In the genomic region with DNA sequence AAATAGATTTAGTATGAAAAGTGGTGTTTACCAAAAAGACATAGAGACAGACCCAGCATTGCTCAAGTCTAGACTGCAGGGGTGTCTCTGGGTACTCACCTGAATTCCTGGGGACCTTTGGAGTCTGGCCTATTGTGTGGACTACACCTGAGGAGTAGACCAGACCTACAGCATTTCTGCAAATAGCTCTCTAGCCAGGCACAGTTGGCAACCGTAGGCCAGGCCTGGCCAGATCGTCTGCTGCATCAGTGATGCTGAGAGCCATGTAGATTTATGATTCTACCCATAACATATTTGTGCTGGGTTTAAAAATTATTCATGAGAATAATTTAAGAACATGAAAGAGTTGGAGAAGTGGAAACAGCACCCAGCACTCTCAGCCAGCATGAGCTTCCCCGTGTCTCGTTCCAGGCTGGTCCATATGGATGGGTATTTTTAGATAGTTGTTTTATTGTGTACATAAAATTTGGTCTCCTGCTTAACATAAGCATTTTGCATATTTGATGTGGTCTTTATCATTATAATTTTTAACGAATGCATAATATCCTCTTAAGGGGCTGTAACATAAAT, we compare ENCODE assay signal across 17 mouse cellular contexts. TPM values are rescaled to one million over a fixed set of nuclear protein-coding genes. Genes with fewer than 3 reads are reported as not detected.
DNase-seq lines count a peak whose midpoint lies in the region; ATAC-seq and TF ChIP-seq lines count a peak whose summit lies in the region.
"Had no signal": no experiment of that assay in that cellular context is flagged by ENCODE, and none has a peak within 500 bp of the region (broad histone marks: within the 10 kb centered on the region; RNA-seq: fewer than 3 reads in every experiment).

No protein-coding gene starts in this region.

- H3K9ac ChIP-seq in forebrain, postnatal 0 days, result no peak overlapping the region
- H3K9ac ChIP-seq in forebrain, embryonic 11.5 days (ENCODE audit: low read length), result no peak overlapping the region
- H3K9ac ChIP-seq in midbrain, embryonic 13.5 days (replicated peaks), result no peak overlapping the region
- no peak overlapping the region for H3K9ac ChIP-seq in stomach, embryonic 16.5 days (ENCODE audit: low read length)
- H3K9ac ChIP-seq: heart, embryonic 12.5 days; hindbrain, embryonic 15.5 days had no signal

- H3K4me3 ChIP-seq in forebrain, postnatal 0 days (ENCODE audit: low read depth, low read length), result no peak overlapping the region
- H3K4me3 ChIP-seq in forebrain, embryonic 11.5 days (ENCODE audit: low read depth, low read length), result no peak overlapping the region
- H3K4me3 ChIP-seq in midbrain, embryonic 13.5 days (replicated peaks), result no peak overlapping the region
- no peak overlapping the region for H3K4me3 ChIP-seq in midbrain, embryonic 10.5 days
- H3K4me3 ChIP-seq in stomach, embryonic 16.5 days (replicated peaks; ENCODE audit: low read length), result no peak overlapping the region
- H3K4me3 ChIP-seq: embryonic facial prominence, embryonic 13.5 days; gastrocnemius, adult 2 months; heart, embryonic 12.5 days; hindbrain, embryonic 10.5 days; hindbrain, embryonic 15.5 days had no signal

- DNase-seq in forebrain, postnatal 0 days, result peak; percentile 77
- no peak for DNase-seq in forebrain, embryonic 11.5 days (ENCODE audit: low spot score)
- DNase-seq in midbrain, embryonic 10.5 days (ENCODE audit: low spot score), result no peak
- no peak for DNase-seq in right cerebral cortex, adult 2 months (ENCODE audit: low spot score in 2 of 2)
- DNase-seq: adrenal gland, adult 8-10 months; adrenal gland, postnatal 36 days; cerebellum, adult 11 months; cerebellum, adult 8-10 months; gastrocnemius, adult 2 months; gastrocnemius, postnatal 25 days had no signal

- peaks cover 41% of the 10 kb centered on the region for H3K4me1 ChIP-seq in forebrain, postnatal 0 days (ENCODE audit: insufficient read depth)
- H3K4me1 ChIP-seq in forebrain, embryonic 11.5 days (replicated peaks; ENCODE audit: control insufficient read depth, insufficient read depth, low read length), result peaks cover 29% of the 10 kb centered on the region
- peaks cover 73% of the 10 kb centered on the region for H3K4me1 ChIP-seq in midbrain, embryonic 13.5 days (replicated peaks)
- H3K4me1 ChIP-seq in midbrain, embryonic 10.5 days, result peaks cover 63% of the 10 kb centered on the region
- peaks cover 48% of the 10 kb centered on the region for H3K4me1 ChIP-seq in stomach, embryonic 16.5 days (ENCODE audit: control insufficient read depth, insufficient read depth, low read length)

- WGBS in forebrain, postnatal 0 days, result 53% methylated on average over 5 of the region's 5 CpGs
- WGBS in forebrain, embryonic 11.5 days, result 88% methylated on average over 5 of the region's 5 CpGs
- 92% methylated on average over 5 of the region's 5 CpGs for WGBS in midbrain, embryonic 13.5 days
- 91% methylated on average over 5 of the region's 5 CpGs for WGBS in midbrain, embryonic 10.5 days
- 76% methylated on average over 5 of the region's 5 CpGs for WGBS in stomach, embryonic 16.5 days

- peak overlapping the region; percentile 6 for H3K27ac ChIP-seq in forebrain, postnatal 0 days (ENCODE audit: low read depth, low read length)
- no peak overlapping the region for H3K27ac ChIP-seq in forebrain, embryonic 11.5 days (ENCODE audit: low read depth, low read length)
- 0 out of 2 replicates have a peak overlapping the region, but pooled peaks have one; percentile 35 for H3K27ac ChIP-seq in midbrain, embryonic 13.5 days
- no peak overlapping the region for H3K27ac ChIP-seq in midbrain, embryonic 10.5 days (replicated peaks)
- H3K27ac ChIP-seq in stomach, embryonic 16.5 days (ENCODE audit: low read length), result peak overlapping the region; percentile 33; the same call in 1 of the 2 replicates
- H3K27ac ChIP-seq: hindbrain, embryonic 15.5 days had no signal

- H3K4me2 ChIP-seq in forebrain, postnatal 0 days (ENCODE audit: low read depth), result no peak overlapping the region
- no peak overlapping the region for H3K4me2 ChIP-seq in forebrain, embryonic 11.5 days (ENCODE audit: low read depth, low read length, severe bottlenecking)
- H3K4me2 ChIP-seq in midbrain, embryonic 13.5 days (replicated peaks), result no peak overlapping the region
- H3K4me2 ChIP-seq in stomach, embryonic 16.5 days (ENCODE audit: low read depth, low read length), result no peak overlapping the region
- H3K4me2 ChIP-seq: embryonic facial prominence, embryonic 13.5 days; heart, embryonic 12.5 days; hindbrain, embryonic 15.5 days had no signal

- H3K9me3 ChIP-seq in forebrain, postnatal 0 days (ENCODE audit: low read length), result no peaks in the 10 kb centered on the region
- no peaks in the 10 kb centered on the region for H3K9me3 ChIP-seq in forebrain, embryonic 11.5 days (ENCODE audit: control insufficient read depth, low read length)
- no peaks in the 10 kb centered on the region for H3K9me3 ChIP-seq in midbrain, embryonic 13.5 days
- no peaks in the 10 kb centered on the region for H3K9me3 ChIP-seq in midbrain, embryonic 10.5 days (replicated peaks)
- no peaks in the 10 kb centered on the region for H3K9me3 ChIP-seq in stomach, embryonic 16.5 days (replicated peaks; ENCODE audit: control insufficient read depth, low read length)
- H3K9me3 ChIP-seq: embryonic facial prominence, embryonic 13.5 days; heart, embryonic 12.5 days; hindbrain, embryonic 10.5 days; hindbrain, embryonic 15.5 days had no signal

- H3K27me3 ChIP-seq in forebrain, postnatal 0 days (ENCODE audit: insufficient read depth, low read length), result no peaks in the 10 kb centered on the region
- H3K27me3 ChIP-seq in forebrain, embryonic 11.5 days (ENCODE audit: control insufficient read depth, insufficient read depth, low read length), result no peaks in the 10 kb centered on the region
- no peaks in the 10 kb centered on the region for H3K27me3 ChIP-seq in midbrain, embryonic 13.5 days
- H3K27me3 ChIP-seq in midbrain, embryonic 10.5 days (ENCODE audit: low read depth, poor library complexity, severe bottlenecking), result no peaks in the 10 kb centered on the region
- no peaks in the 10 kb centered on the region for H3K27me3 ChIP-seq in stomach, embryonic 16.5 days (ENCODE audit: control insufficient read depth, insufficient read depth, low read length)
- H3K27me3 ChIP-seq: embryonic facial prominence, embryonic 13.5 days; heart, embryonic 12.5 days; hindbrain, embryonic 15.5 days had no signal

- H3K36me3 ChIP-seq in forebrain, postnatal 0 days (ENCODE audit: insufficient read depth), result no peaks in the 10 kb centered on the region
- H3K36me3 ChIP-seq in forebrain, embryonic 11.5 days (ENCODE audit: control insufficient read depth, insufficient read depth, low read length), result no peaks in the 10 kb centered on the region
- H3K36me3 ChIP-seq in midbrain, embryonic 13.5 days, result no peaks in the 10 kb centered on the region
- H3K36me3 ChIP-seq in midbrain, embryonic 10.5 days, result peaks cover 2% of the 10 kb centered on the region; the same call in 1 of the 2 replicates
- H3K36me3 ChIP-seq in stomach, embryonic 16.5 days (ENCODE audit: control insufficient read depth, insufficient read depth, low read length), result no peaks in the 10 kb centered on the region
- H3K36me3 ChIP-seq: embryonic facial prominence, embryonic 13.5 days; heart, embryonic 12.5 days; hindbrain, embryonic 10.5 days; hindbrain, embryonic 15.5 days had no signal

- peak; percentile 65 for ATAC-seq in forebrain, postnatal 0 days
- no peak for ATAC-seq in forebrain, embryonic 11.5 days (replicated peaks; ENCODE audit: low FRiP score)
- no peak for ATAC-seq in midbrain, embryonic 13.5 days
- no peak for ATAC-seq in stomach, embryonic 16.5 days (ENCODE audit: insufficient read depth, low FRiP score)
- ATAC-seq: inflammation-experienced regulatory T-cells, adult 6 months had no signal

- TF ChIP-seq CTCF in forebrain, postnatal 0 days (IDR thresholded peaks at IDR 0.05; ENCODE audit: low read depth), result no peak

RNA-seq across cellular contexts. Expression of gene Galnt2, which starts 58.4 kb away (rescaled TPM):
- total RNA-seq in forebrain, postnatal 0 days (2014; rRNA removed), result 55.4 and 55.5 TPM in 2 replicates
- polyA plus RNA-seq in forebrain, postnatal 0 days (2015; fragmentation: Nextera tagmentation; extraction: Ambion mirVana), result 58.2 and 63.1 TPM in 2 replicates
- polyA plus RNA-seq in forebrain, embryonic 11.5 days (2014; fragmentation: Nextera tagmentation; extraction: Ambion mirVana), result 81.6 and 83.7 TPM in 2 replicates
- polyA plus RNA-seq in midbrain, embryonic 13.5 days (2015; fragmentation: Nextera tagmentation; extraction: Ambion mirVana), result 47.2 and 53.5 TPM in 2 replicates
- 35.3 and 47.5 TPM in 2 replicates for polyA plus RNA-seq in midbrain, embryonic 10.5 days (2016; fragmentation: Nextera tagmentation; extraction: Ambion mirVana)
- polyA plus RNA-seq in stomach, embryonic 16.5 days (2015; fragmentation: Nextera tagmentation; extraction: Ambion mirVana), result 47.4 and 49.3 TPM in 2 replicates

Comparison
In these comparisons a context has a peak if more than half of its experiments do, and no peak if none do; other contexts are left out.
1. H3K27ac ChIP-seq: peak in forebrain, postnatal 0 days (single experiment), midbrain, embryonic 13.5 days (single experiment) and stomach, embryonic 16.5 days (single experiment); none in forebrain, embryonic 11.5 days (single experiment) and midbrain, embryonic 10.5 days (single experiment).